Mouse (Mus musculus) cerebellum, adult 9-10 months (tissue): ENCODE data around the gene Olfr58.
"Not testable (repeated sequence)": the region's sequence is repeated elsewhere in the genome, so short reads cannot be mapped to it uniquely, and the experiment has no call there.

Experiments
- DNase-seq: peaks from one replicate; pipeline ENCODE4 v3.0.0; 2022

The Olfr58 gene

DNA sequence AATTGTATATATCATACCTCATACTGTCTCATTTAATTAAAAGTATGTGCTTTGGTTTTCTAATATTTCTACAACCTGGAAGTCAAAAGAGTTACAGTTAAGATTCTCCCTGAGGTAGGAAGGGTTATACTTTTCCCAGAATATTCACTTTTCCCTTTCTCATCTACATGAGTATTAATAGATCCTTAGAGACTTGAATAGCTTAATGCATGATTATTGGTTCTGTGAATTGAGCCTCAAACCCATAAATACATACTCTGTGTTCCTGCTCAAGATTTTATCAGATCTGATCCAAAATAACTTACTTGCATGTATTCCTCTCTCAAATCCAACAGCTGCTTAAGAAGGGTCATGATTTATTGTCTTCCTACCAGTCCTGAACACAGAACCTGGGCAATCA, at the start of gene Olfr58:
TSS of gene Olfr58 (plus strand) at position 301 of the 400 bp plus-strand sequence.
- no peak for DNase-seq

DNA sequence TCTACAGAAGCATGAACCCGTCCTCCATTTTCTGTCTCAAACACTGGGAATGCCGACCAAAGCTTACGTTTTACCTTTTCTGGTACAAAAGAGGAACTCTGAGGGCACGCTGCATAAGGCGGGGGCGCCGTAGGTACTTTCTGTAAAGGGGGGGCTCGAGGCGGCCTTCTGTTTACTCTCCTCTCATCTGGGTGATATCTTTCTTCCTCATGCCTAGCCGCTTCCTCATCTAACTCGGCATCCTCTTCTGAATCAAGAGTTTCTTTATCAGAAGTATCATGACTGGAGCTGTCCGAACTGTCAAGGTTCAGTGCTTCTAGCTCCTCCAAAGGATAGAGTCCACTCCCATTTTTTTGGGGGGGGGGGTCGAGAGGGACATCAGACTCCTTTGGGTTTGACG, 10.9 kb upstream of the Olfr58 start:
- no peak for DNase-seq

DNA sequence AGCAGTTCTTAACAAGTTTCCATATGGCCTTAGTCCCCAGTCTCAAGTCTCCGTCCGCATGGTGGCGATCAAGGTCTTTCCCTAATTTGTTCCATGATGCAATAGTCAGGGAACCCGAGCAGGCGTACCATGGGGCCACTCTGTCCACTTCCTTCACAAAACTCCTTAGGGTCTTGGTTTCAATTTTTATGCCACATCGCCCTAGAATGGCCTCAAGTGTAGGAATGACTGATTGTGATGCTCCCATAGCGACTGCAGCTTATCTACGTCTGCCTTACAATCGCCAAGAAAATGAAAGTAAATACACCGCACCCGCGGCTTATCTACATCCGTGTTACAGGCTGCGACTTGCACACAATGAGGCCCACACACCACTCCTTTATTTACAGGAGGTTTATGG, 10.4 kb upstream of the Olfr58 start:
- DNase-seq = no peak

DNA sequence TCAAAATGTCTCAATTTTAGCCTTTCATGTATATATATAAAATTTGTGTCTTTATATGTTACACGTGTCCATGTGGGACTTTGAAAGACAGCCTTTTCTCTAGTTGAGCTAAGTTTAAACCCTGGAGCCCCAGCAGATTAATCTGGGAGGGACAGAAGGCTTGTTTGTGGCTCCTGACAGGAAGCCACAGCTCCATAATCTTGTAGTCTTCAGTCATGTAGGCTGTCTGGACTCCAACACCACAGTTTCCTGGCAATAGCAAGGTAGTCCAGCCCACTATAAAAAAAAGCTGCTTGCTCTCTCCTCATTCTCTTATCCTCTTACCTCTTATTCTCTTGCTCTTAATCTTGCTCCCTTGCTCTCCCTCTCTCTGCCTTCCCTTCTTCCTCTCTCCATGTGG, 22.9 kb downstream of the Olfr58 start:
- no peak for DNase-seq

DNA sequence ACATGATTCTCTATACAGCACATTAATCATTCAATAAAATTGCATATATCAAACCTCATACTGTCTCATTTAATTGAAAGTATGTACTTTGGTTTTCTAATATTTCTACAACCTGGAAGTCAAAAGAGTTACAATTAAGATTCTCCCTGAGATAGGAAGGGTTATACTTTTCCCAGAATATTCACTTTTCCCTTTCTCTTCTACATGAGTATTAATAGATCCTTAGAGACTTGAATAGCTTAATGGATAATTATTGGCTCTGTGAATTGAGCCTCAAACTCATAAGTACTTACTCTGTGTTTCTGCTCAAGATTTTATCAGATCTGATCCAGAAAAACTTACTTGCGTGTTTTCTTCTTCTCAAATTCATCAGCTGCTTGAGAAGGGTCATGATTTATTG, 24.5 kb downstream of the Olfr58 start, which contains the start of gene Olfr859:
TSS of gene Olfr859 (plus strand) at position 301 of the 400 bp plus-strand sequence.
- not testable (repeated sequence) for DNase-seq
